Mouse (Mus musculus) adrenal gland, postnatal 14 days (tissue): ENCODE measurements around the gene Arxes1. TPM values are rescaled to one million over a fixed set of nuclear protein-coding genes. Genes with fewer than 3 reads are reported as not detected.
"Not testable (repeated sequence)": the region's sequence is repeated elsewhere in the genome, so short reads cannot be mapped to it uniquely, and the experiment has no call there.

Experiments used
- DNase-seq: peaks from one replicate; pipeline ENCODE4 v3.0.0; 2021; ENCODE audit warnings: mixed read lengths
- long read RNA-seq, 2 experiments: library from polyadenylated mRNA; stranded (forward); transcript quantifications; one replicate each; pipeline ENCODE4 v2.0.0; 2021
- total RNA-seq: library from RNA; stranded (reverse); gene quantifications from 2 replicates; pipeline ENCODE4 v1.2.3, GENCODE M21; 2021

Gene Arxes1
- total RNA-seq, result 20.4 and 23.2 TPM in 2 replicates
- long read RNA-seq, experiment 1, transcript Arxes1-201 (1 exons, 1,580 nt), result major isoform, 22 of 22 reads
- long read RNA-seq, experiment 1, partial matches to known transcripts, result 0 of 22 reads
- long read RNA-seq, experiment 1, other reads (novel, unspliced or antisense), result 0 of 22 reads
- long read RNA-seq, experiment 2, transcript Arxes1-201 (1 exons, 1,580 nt), result major isoform, 23 of 23 reads
- long read RNA-seq, experiment 2, partial matches to known transcripts, result 0 of 23 reads
- long read RNA-seq, experiment 2, other reads (novel, unspliced or antisense), result 0 of 23 reads

DNA sequence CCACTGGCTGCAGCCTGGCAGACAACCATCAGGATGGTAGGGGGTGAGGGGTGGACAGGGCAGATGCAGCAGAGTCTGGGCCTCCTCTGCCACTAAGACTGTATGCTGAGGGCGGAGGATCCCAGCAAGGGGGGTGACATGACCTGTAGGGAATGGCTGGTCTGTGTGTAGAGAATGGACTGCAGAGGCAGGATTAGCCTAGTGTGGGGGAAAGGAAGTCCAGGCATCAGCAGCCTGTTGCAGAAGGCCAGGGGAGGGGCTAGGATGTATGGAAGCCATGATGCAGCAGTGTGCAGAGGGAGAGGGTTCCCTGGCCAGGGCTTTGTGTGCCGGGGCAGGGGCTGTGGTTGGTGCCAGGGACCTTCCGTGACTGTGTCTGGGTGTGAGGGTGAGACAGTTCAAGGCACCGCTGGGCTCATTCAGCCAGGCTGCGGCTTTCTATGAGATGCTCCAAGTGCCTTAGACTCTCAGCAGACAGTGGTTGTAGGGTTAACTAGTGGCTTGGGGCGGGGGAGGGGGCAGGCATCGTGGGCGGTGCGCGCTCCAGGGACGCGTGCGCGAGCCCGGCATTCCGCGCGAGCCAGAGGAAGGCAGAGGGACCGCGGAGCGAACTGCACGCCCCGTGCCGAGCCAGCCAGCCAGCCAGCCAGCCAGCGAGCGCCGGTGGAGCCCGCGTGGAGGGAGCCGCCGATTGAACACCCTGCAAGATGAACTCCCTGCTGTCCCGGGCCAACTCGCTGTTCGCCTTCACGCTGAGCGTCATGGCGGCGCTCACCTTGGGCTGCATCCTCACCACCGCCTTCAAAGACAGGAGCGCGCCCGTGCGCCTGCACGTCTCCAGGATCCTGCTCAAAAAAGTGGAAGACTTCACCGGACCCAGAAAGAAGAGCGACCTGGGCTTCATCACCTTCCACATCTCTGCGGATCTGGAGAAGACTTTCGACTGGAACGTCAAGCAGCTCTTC, at the start of gene Arxes1:
Gene Arxes1 (plus strand): TSS at position 569 of the 965 bp plus-strand sequence.
- peak; percentile 55 for DNase-seq

DNA sequence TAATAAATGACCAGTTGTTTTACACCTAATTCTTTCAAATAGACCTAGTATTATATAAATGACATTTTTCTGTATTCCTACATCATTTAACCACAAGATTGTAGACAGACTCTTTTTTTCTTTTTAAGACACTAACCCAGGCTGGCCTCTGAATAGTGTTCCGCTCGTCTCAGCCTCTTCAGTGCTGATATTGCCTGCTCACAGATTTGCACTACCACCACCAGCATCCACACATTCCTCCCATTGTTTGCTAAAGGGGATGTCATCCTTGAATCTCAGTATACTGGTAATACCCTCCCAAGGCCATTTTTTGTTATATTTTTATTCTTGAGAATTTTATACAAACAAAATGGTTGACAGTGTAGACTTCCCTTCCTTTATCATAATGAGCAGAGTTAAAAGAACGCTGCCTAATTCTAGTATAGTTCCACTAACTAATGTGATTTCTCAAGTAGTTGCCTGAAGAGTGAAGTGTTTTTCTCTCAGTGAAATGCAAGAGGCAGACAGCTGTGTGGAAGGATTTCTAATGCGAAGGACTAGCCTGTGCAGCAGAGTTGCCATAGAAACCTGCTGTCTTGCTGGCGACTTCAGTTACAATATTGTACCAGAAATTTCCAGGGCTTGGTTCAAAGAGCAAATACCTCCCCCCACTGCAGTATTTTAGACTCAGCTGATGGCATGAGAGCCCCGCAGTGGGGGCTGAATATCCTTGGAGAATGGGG, 48.5 kb upstream of the Arxes1 start:
- DNase-seq, result no peak

DNA sequence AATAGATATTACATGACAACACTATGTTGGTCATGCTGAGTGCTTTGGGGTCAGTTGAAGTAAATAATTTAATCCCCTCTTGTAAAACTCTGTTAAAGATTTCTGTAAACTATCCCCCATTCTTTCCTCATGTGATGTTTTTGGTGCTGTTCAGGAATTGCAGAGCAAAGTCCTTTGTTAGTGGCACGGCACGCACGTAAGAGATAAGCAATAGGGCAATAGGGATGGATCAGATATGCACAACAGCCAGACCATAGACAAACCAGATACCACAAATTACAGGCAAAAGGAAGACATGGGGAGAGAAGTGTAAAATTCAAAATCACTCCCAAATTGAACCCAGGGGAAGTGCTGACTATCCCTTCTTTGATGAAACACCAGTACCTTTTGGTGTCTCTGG, 46.9 kb upstream of the Arxes1 start:
- DNase-seq, result no peak

DNA sequence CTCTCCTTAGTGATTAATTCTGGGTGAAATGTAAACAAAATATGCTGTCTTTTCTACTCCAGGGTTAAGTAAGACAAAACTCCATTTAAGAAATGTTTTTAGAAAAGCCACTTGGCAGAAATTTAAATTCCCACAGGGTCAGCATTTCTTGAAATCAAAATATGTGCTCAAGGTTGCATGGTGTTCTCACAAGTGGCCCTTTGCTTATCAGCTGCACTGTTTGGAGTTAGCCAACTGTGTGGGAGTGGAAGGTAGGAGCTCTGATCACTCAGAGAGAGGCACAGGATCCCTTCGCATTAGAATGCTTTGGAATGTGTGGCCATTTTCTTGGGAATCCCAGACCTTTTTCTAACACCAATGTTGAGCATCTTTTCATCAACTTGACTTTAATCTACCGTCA, 42.5 kb upstream of the Arxes1 start:
- DNase-seq, result peak; percentile 12

DNA sequence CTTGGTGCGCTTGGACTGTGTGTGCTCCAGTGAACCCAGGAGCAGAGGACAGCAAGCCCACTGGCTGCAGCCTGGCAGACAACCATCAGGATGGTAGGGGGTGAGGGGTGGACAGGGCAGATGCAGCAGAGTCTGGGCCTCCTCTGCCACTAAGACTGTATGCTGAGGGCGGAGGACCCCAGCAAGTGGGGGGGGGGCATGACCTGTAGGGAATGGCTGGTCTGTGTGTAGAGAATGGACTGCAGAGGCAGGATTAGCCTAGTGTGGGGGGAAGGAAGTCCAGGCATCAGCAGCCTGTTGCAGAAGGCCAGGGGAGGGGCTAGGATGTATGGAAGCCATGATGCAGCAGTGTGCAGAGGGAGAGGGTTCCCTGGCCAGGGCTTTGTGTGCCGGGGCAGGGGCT, 40.0 kb upstream of the Arxes1 start:
- not testable (repeated sequence) for DNase-seq

DNA sequence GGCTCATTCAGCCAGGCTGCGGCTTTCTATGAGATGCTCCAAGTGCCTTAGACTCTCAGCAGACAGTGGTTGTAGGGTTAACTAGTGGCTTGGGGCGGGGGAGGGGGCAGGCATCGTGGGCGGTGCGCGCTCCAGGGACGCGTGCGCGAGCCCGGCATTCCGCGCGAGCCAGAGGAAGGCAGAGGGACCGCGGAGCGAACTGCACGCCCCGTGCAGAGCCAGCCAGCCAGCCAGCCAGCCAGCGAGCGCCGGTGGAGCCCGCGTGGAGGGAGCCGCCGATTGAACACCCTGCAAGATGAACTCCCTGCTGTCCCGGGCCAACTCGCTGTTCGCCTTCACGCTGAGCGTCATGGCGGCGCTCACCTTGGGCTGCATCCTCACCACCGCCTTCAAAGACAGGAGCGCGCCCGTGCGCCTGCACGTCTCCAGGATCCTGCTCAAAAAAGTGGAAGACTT, 39.5 kb upstream of the Arxes1 start, which contains the start of gene Arxes2:
Gene Arxes2 (plus strand): TSS at position 161 of the 456 bp plus-strand sequence.
- not testable (repeated sequence) for DNase-seq

DNA sequence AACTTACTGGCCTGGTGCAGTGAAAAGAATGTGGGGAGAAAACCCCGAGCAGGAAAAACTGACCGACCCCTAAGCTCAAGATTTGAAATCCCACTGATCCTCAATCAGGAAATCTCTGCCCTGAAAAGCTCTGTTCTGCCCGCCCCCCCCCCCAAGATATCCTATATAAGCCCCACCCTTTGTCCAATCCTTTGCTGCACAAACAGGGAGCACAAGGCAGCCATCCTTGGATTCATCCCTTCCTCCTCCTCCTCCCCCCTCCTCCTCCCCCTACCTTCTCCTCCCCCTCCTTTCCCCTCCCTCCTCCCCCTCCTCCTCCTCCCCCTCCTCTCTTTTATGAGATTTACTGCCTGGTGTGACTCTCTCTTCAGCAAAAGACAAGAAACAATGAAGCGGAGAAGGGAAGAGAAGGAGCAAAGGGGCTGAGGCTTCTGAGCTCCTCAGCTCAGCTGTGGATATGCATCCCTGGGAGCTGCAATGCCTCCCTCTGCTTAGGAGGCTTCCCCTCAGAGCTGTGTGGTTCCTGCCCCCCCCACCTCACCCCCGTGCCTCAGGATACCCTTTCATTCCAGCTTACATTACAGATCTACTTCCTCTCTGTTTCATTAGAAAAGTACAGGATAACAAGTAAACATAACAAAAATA, 25.8 kb upstream of the Arxes1 start:
- DNase-seq, result no peak

DNA sequence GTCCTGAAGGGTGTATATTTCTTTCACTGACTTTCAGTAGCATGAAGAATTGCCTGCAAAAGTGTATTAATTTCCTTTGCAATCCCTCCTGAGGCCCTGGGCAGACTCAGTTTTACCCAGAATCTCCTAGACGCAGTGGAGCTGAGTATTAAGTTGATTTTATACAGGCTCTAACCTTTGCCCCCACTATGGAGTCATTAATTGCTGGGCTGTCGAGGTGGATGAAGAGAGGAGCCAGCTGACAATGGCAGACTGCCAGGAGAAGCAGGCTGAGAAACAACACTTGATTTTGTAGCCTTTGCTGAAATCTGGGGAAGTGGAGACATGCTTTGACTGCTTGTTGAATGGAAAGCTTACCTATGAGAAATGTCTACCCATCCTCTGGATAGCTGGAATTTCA, 18.8 kb upstream of the Arxes1 start:
- DNase-seq, result peak; percentile 27

DNA sequence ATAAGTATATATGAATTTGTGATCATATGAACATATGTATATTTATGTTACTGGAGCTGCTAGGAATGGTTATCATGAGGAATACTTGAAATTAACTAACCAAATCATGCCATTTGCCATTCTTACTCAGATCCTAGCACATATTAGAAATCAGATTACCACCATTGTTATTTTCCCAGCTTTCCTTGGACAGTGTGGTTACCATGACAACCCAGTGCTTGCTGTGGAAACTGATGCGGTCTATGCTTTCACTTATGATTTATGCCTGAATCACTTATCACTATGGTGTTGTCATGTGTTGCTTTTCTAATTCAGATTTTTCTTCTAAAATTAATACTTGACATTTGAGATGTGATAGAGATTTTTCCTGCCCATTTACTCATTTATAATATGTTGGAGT, 2.8 kb upstream of the Arxes1 start:
- DNase-seq, result no peak

DNA sequence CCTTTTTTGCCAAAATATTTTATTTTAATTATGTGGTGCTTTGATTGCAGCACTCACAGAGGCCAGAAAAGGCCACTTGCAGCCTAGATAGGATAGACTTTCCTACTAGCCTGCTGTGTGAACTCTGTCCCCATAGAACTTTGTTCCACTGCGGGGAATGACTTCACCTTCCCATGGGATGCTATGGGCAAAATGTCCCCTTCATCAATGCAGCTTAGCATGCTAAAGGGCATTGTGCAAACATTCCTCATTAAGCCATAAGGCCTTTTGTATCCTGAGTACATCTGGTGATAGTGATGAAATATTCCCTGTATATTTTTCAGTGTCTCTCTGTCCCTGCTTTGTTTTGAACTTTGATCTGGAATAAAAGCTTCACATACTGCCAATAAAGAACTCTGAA, 10.6 kb downstream of the Arxes1 start:
- peak; percentile 7 for DNase-seq

DNA sequence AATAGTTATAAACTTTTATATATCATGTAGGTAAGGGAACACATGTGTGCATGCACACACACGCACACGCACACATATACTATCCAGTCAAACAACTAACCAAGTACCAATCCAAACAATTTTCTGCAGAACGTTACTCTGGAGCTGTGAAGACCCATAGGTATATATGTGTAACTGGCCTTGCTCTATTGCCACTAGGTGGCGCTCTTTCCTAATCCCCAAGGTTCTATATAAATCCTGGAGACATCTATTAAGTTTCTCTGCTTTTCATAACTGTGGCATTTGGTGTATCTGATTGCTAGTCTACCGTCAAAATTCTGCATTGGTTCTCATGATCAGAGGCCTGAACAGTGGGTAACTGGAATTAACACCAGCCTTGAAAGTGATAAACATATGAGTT, 14.4 kb downstream of the Arxes1 start:
- DNase-seq, result peak; percentile 76

DNA sequence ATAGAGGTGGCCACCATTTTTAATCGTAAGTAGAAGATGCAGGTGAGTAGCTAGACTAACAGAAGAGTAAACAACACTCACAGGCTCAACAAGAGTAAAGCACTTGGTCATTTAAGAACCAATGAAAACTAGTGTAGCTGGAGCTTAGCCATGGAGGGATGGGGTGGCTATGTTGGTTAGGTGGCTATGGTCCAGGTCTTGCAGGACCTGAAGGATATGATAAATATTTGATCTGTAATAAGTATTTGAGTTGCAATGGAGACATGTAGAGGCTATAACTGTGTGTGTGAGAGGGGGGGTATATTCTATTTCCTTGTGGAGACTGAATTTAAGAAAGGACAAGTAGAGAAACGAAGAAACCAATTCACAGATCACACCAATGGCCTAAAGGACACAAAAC, 18.1 kb downstream of the Arxes1 start:
- DNase-seq, result no peak

DNA sequence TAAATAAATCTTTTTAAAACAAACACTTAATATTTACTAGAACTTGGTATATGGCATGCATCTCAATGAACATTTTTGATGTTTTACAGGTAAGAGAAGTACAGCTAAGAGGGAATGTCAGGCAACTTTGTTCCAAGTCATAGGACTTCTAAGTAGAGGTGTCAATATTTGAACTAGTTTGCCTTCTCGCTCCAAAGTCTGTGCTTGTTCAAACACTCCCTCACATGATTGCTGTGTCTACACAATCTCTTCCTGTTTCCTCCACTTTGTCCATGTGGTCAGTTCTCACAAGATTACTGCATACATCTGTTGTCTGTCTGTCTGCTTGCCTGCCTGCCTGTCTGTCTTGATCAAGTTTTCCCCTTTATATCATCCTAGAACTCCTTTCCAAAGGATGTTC, 27.5 kb downstream of the Arxes1 start:
- DNase-seq, result no peak

DNA sequence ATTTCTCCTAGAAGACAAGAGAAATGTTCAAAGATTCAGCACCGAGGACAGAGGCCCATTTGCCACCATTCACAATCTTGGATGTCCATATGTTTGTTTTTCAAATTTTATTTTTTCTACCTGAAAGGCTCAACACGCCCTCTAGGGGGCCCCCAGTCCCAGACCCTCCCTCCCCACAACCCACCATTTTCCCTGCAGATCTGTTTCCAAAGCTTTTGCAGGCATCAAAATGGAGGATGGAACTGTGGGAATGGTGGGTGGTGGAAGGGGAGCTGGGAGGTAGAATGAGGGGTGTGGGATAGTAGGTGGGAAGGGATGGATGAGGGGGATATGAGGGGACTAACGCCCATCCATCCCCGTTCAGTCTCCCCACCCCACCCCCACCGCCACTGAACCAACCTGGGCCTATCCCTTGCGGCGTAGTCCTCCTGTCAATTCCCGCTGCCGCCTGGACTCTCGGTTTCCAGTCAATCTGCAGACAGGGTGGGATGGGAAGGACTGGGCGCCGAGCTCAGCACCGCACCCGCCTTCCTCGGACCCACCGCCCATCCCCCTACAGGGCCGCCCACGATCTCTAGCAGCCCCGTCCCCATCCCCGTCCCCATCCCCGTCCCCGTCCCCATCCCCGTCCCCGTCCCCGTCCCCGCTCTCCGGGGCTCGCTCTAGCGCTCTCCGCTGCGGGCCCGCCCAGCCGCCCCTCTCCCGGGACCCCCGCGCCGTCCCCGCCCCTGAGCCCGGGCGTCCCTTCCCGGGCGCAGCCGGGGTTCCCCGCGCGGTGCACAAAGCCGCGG, 34.2 kb downstream of the Arxes1 start:
- peak; percentile 5 for DNase-seq

DNA sequence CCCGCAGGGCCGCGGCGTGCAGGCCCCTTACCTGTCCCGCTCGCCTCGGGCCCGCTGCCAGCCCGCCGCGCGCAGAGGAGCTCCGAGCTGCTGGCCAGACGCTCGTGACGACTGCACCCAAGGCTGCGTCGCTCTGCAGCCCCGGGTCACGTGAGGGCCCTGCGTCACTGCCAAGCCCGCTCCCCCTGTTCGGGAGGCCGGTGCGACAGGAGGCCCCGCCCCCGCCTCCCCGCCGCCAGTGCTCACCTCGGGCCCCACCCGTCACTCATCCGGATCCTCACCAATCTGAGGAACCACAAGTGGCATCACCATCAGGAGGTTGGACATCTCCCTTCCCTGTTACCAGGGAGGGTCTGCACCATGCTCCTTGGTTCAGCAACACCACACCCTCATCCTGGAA, 34.9 kb downstream of the Arxes1 start, which contains the start of gene Bex2:
Gene Bex2 (minus strand): TSS at position 217 of the 400 bp plus-strand sequence.
- DNase-seq, result not testable (repeated sequence)

Other genes with a start within 250 kb of the Arxes1 start
- gene Bhlhb9, start 235.8 kb upstream of the Arxes1 start, total RNA-seq, result 17.7 and 18.7 TPM in 2 replicates
- gene Gprasp2, start 194.3 kb upstream of the Arxes1 start, total RNA-seq, result 16.5 and 22.1 TPM in 2 replicates
- gene Arxes2, start 39.5 kb upstream of the Arxes1 start, total RNA-seq, result 52.8 and 58.7 TPM in 2 replicates
- gene Bex2, start 34.9 kb downstream of the Arxes1 start, total RNA-seq, result 28.4 and 33.0 TPM in 2 replicates
- gene Nxf3, start 51.9 kb downstream of the Arxes1 start, total RNA-seq, result not detected in 2 replicates
- 13.8 and 14.8 TPM in 2 replicates for gene Bex4, start 105.6 kb downstream of the Arxes1 start, total RNA-seq
- gene Tceal8, start 139.0 kb downstream of the Arxes1 start, total RNA-seq, result 53.7 and 57.7 TPM in 2 replicates
- gene Tceal5, start 170.5 kb downstream of the Arxes1 start, total RNA-seq, result 1.1 and 1.7 TPM in 2 replicates
- not detected in 2 replicates for gene Tceal7, start 181.4 kb downstream of the Arxes1 start, total RNA-seq
- 9.5 and 11.8 TPM in 2 replicates for gene Bex1, start 182.1 kb downstream of the Arxes1 start, total RNA-seq
- gene Tceal9, start 211.7 kb downstream of the Arxes1 start, total RNA-seq, result 308 and 347 TPM in 2 replicates
- gene Bex3, start 236.9 kb downstream of the Arxes1 start, total RNA-seq, result 190 and 238 TPM in 2 replicates